Mouse (Mus musculus): ENCODE measurements at regions not wholly inside any gene's neighbourhood (a gene's known extent, or its start where the extent isn't known, plus 50 kb on each side); places are given as distances from the start of the nearest gene placed in this dataset.

GRCm38 (mm10) chr5:75761459-75762310 lies 187.0 kb downstream of the Kit start:
- no peak for DNase-seq (ENCODE audit: low spot score)

GRCm38 (mm10) chr5:75756168-75756567 lies 181.5 kb downstream of the Kit start:
- no peak for DNase-seq (ENCODE audit: low spot score)

GRCm38 (mm10) chr5:75754356-75754755 lies 179.6 kb downstream of the Kit start:
- DNase-seq (ENCODE audit: low spot score): no peak

GRCm38 (mm10) chr5:75745311-75745710 lies 170.6 kb downstream of the Kit start:
- DNase-seq (ENCODE audit: low spot score): no peak

- no peak for DNase-seq (ENCODE audit: low spot score)
Measured at GRCm38 (mm10) chr5:75744475-75745045, 169.8 kb downstream of the Kit start.

- DNase-seq (ENCODE audit: low spot score): no peak
Measured at GRCm38 (mm10) chr5:75739336-75739735, 164.6 kb downstream of the Kit start.

- no peak for DNase-seq (ENCODE audit: low spot score)
Measured at GRCm38 (mm10) chr5:75738445-75738844, 163.7 kb downstream of the Kit start.

GRCm38 (mm10) chr5:75737752-75738151 lies 163.0 kb downstream of the Kit start:
- DNase-seq (ENCODE audit: low spot score): no peak

- no peak for DNase-seq (ENCODE audit: low spot score)
Measured at GRCm38 (mm10) chr5:75736318-75736717, 161.6 kb downstream of the Kit start.

GRCm38 (mm10) chr5:75734508-75734907 lies 159.8 kb downstream of the Kit start:
- DNase-seq (ENCODE audit: low spot score): no peak

- no peak for DNase-seq (ENCODE audit: low spot score)
Measured at GRCm38 (mm10) chr5:75734043-75734442, 159.3 kb downstream of the Kit start.

GRCm38 (mm10) chr5:75731236-75731635 lies 156.5 kb downstream of the Kit start:
- DNase-seq (ENCODE audit: low spot score): no peak

- no peak for DNase-seq (ENCODE audit: low spot score)
Measured at GRCm38 (mm10) chr5:75730698-75731097, 156.0 kb downstream of the Kit start.

GRCm38 (mm10) chr5:75721291-75721690 lies 146.6 kb downstream of the Kit start:
- DNase-seq (ENCODE audit: low spot score): no peak

- DNase-seq (ENCODE audit: low spot score): no peak
Measured at GRCm38 (mm10) chr5:75720091-75720940, 145.6 kb downstream of the Kit start.

GRCm38 (mm10) chr5:75718511-75719225 lies 144.0 kb downstream of the Kit start:
- DNase-seq (ENCODE audit: low spot score): no peak
